Mouse (Mus musculus): Measurements from ENCODE around the gene Tmem214.

The Tmem214 gene

GRCm38 (mm10) chr5:30867712-30868111, at the start of gene Tmem214:
Gene Tmem214, plus strand, starts transcription at chr5:30868012.
- in situ Hi-C loops (cut with MboI) = no loop called here

DNA sequence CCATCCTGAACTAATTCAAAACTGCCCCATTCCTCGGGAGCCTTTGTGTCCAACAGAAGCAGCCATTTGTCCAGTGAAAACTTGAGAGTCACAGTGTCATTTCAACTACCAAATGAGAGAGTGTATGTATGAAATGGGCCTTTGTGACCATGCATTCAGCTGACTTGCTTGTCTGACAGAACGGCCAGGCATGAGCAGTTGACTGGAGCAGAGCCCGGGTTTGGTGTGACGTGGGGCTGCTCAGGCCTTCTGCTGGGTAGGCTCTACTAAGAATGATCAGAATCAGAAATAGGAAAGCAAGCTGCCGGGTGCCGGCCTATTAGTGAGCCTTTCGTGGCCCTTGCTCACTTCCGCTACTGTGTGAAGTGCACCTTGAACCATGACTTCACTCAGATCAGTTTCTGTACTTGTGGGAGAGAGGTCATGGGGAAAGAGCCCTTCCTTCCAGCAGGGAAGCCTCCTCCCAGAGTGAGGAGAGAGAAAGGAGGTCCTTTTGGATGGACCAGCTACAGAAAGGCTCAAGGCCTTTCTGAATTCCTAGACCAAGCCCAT, 49.0 kb upstream of the Tmem214 start:
- in situ Hi-C loops (cut with MboI) = loop anchor here (10.0 kb wide), 1 partner anchor 186 kb away; no protein-coding TSS in a partner anchor

GRCm38 (mm10) chr5:30822689-30823088, 45.1 kb upstream of the Tmem214 start:
- in situ Hi-C loops (cut with MboI) = no loop called here

DNA sequence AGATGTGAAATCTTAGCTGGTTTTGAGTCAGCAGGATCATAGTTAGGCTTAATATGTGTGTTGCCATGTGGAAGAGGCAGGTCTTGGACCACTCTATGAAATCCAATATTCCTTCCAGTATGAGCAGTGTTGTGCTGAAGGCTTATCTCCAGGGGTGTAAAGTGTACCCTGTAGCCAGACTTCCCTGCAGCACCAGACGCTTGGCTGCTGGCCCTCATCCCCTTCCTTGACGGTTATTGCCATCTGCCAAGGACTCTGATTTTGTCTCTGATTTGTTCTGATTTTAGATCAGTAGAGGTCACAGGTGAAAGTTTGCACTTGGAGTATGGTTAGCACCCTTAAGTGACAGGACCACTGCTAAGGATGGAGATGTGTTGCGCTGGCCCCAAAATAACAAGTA, 44.7 kb upstream of the Tmem214 start:
- in situ Hi-C loops (cut with MboI) = no loop called here

DNA sequence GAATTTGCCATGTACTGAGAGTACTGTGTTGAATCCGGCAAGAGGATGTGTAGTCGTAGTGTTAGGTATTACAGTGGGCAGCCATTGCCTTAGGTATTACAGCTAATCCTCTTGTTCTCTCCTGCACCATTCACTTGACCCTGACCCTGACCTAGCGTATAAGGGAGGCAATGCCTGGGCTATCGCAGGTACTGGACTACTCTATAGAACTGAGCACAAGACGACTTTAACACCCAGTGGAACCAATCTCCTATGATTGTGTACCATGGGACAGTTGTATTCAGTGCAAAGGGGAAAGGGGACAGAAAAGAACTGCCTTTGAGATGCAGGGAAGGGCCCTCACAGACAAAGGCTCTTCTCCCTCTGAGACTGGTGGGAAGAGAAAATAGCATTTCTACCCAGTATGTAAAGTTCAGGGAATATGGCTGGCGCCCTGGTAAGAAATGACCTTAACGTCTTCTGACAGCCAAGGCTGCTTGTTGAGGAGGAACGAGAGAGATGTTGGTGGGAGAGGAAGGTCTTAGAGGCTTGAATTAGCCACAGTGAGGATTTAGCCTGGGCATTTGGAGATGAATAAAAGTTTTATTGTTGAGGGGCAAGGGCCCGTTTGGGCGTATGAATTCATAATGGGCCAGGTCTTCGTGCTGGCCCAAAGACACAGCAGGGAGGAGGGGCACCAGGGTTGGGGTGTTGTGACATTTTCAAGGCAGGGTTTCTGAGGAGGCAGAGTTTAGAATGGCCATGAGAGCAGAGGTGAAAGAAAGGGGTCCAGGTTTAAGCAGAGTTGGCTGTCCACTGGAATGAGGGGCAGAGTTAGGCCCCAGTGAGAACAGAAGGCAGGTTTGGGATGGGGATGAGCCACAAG, 43.5 kb upstream of the Tmem214 start:
- in situ Hi-C loops (cut with MboI) = no loop called here

DNA sequence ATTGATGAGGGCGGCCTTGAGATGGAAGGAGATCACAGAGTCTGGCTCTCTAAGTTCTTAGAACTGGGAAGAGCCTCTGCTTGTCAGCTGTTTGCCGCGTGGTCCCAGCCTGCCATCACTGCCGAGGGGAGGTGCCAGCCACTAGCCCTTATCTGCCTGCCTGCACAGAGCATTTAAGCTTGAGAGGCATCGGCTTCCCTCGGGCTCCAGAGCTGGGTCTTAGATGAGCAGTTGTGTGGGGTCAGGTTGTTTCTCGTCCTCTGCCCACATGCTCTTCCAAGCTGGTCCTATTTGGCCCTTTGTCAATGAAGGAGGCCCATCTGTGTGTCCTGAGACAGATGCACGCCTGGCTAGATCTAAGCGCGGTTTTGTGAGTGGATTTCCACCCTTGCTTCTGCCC, 42.6 kb upstream of the Tmem214 start:
- in situ Hi-C loops (cut with MboI) = no loop called here

- in situ Hi-C loops (cut with MboI) = no loop called here
These were observed 42.0 kb upstream of the Tmem214 start for GRCm38 (mm10) chr5:30825821-30826220.

DNA sequence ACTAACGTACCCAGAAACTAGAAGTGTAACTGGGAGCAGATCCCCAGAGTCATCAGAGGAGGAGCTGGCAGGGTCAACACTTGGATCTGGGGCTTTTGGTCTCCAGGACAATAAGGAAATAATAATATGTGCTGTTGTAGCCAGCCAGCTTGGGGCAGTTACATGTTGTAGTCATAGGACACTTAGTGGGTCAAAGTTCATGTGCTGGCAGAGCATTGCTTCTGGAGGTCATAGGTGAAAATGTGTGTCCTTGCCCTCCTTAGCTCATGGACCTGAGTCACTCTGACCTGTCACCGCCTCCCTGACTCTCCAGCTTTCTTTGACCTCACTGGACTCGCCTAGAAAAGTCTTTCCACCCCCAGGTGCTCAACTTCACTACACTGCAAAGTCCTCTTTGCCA, 34.4 kb upstream of the Tmem214 start:
- in situ Hi-C loops (cut with MboI) = no loop called here

DNA sequence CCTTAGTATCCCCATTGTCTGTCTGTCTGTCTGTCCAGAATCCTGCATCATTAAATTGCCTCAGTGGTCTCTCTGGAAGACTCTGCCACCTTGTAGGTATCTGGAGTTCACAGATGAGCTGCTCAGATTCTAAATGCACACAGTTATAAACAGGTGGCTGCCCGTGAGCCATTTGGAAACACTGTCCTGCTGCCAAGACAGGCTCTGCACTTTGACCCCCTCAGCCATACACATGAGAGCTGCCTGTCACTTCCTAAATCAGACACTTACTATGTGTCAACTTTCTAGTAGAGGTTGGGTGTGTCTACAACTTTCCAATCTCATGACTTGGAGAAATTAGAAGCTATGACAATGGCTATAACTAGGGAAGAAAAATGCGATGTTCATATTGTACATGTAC, 28.1 kb upstream of the Tmem214 start:
- in situ Hi-C loops (cut with MboI) = no loop called here

DNA sequence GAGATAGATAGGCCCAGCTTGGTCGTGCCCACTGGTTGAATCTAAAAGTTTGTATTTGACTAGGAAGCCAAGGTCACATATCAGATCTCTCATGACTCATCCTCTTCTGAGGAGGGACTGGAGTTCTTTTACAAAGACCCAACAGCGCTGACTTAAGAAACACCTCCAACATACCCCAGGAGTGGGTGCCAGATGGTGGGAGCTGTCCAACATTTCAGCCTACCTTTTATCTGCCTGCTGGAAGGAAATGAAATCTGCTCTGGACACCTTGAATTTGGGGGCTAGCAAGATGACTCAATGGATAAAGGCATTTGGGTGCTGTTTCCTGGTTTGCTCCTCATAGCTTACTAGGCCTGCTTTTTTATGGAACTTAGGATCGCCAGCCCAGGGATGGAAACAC, 25.9 kb upstream of the Tmem214 start:
- in situ Hi-C loops (cut with MboI) = no loop called here

GRCm38 (mm10) chr5:30849891-30850555, 17.8 kb upstream of the Tmem214 start:
- in situ Hi-C loops (cut with MboI) = no loop called here

GRCm38 (mm10) chr5:30850556-30850925, 17.3 kb upstream of the Tmem214 start:
- in situ Hi-C loops (cut with MboI) = no loop called here

- in situ Hi-C loops (cut with MboI) = no loop called here
These were observed 14.3 kb upstream of the Tmem214 start for GRCm38 (mm10) chr5:30853522-30853921.

DNA sequence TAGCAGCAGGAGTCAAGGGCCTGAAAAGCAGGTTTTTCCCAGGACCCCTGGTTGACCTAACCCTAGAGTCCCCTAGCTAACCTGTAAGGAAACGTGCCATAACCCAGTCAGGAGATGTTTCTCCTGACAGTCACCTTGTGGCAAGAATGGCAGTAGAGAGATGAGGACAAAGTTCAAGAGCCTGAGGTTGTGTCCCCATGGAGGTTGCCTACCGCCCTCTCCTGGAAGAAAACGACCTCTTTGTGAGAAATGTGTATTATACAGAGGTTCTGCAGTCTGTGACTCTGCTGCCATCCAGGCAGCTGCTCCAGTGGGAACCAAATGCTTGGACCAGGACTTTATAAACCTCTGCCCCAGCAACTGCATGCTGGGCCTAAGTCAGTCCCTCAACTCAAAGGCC, 12.1 kb upstream of the Tmem214 start:
- in situ Hi-C loops (cut with MboI) = no loop called here

- in situ Hi-C loops (cut with MboI) = no loop called here
These were observed 11.7 kb upstream of the Tmem214 start for GRCm38 (mm10) chr5:30856124-30856523.

DNA sequence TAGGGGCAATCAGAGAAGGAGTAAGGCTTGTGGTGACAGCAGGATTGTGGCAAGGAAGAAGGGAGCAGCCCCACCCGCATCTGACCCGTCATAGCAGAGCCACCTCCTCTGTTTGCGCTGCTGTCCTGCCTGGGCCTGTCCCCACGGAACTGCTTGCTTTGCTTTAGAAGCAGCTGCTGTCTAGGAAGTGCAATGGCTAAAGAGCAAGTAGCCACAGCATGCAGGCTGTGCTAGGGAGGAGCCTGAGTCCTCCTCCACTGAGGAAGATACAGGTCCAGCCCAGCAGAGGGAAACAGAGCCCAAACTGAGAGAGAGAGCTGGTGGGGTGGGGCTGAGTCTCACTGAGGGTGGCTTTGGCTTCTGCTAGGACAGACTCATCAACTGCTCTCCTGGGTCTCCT, 4.0 kb upstream of the Tmem214 start:
- in situ Hi-C loops (cut with MboI) = no loop called here

DNA sequence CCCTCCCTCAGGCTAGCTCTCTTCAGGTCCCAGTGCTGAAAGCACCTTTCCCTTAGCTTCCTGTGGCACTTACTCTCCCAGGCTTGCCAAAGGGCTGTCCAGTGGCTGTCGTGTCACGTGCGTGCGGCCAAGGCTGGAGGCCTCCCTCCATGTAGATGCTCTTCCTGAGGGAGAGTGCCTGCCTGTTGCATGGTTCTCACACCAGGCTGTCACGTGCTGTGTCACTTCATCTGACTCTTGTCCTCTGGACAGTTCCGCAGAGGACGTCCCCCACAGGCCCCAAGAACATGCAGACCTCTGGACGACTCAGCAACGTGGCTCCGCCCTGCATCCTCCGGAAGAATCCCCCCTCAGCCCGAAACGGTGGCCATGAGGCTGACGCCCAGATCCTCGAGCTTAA, 3.5 kb upstream of the Tmem214 start:
- in situ Hi-C loops (cut with MboI) = no loop called here

DNA sequence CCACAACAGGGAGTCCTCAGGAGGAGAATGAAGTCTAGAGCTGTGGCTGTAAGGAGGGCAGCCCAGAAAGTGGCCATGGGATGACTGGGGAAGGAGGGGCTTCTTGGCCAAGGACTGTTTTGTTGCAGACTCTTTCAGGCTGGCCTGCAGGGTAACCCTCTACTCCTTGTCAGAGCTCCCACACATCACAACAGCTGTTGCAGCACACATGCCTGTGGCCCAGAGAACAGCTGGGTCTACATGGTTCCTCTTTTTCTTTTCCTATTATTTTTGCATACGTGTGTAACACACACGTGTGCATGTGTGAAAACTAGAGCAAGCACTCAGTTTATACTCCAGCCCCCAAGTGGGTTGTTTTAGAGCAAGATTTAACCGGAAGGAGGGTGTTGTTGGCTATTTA, 941 bp upstream of the Tmem214 start:
- in situ Hi-C loops (cut with MboI) = no loop called here

DNA sequence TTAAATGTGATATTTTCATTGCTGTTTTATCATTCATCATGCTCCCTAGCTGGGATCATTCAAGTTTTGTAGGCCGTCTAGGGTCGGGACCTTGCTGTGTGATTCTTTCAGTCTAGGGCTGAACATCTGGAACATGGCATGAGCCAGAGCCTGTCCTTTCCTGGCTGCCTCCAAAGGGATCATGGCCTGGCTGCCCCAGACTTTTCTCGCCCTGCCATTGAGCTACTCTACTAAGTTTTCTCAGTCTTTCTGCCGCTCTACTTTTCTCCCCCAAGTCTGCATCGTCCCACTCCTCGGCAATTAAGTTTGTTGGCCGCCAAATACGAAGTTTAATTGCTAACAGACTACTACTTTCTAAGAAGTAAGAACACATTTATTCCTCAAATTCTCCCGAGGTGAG, 1.2 kb downstream of the Tmem214 start:
- in situ Hi-C loops (cut with MboI) = no loop called here

- in situ Hi-C loops (cut with MboI) = no loop called here
These were observed 1.8 kb downstream of the Tmem214 start for GRCm38 (mm10) chr5:30869405-30870130.

- in situ Hi-C loops (cut with MboI) = no loop called here
These were observed 2.3 kb downstream of the Tmem214 start for GRCm38 (mm10) chr5:30870131-30870406.

- in situ Hi-C loops (cut with MboI) = no loop called here
These were observed 4.8 kb downstream of the Tmem214 start for GRCm38 (mm10) chr5:30872574-30872973.

DNA sequence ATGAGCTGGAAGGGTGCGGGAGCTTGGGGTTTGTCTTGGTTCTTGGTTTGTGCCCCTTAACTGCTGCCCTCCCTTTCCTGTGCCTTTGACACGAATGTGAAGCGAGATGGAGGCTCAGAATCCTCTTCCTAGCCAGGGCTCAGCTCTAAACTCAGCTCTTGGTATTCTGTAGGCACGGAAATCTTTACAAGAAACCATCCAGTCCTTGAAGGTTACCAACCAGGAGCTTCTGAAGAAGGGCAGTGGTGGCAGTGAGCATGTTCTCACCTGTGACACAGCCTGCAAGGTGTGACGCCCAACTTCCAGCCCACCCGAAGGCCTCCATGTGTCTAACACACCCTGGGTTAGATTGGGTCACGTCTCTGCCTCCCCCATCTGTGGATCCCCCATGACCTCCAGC, 6.6 kb downstream of the Tmem214 start:
- in situ Hi-C loops (cut with MboI) = no loop called here

Data from mature B cell (primary cell).